Mouse (Mus musculus): ENCODE results near the gene Tbx4. TPM values are rescaled to one million over a fixed set of nuclear protein-coding genes. Genes with fewer than 3 reads are reported as not detected.

Tbx4 gene
- polyA plus RNA-seq, 2 experiments, result 15.5 to 37.5 TPM

GRCm38 (mm10) chr11:85910133-85910532 lies 23.9 kb downstream of the Tbx4 start:
- WGBS, result 9% methylated on average over 10 of the region's 10 CpGs
- Histone ChIP-seq H3K36me3 (ENCODE audit: control insufficient read depth, insufficient read depth, low read length) (peaks cover 93% of the 10 kb centered on the region), H3K4me3 (replicated peaks; ENCODE audit: low read length) (no peak overlapping the region), H3K9me3 (ENCODE audit: control insufficient read depth, low read length) (no peaks in the 10 kb centered on the region), H3K27me3 (ENCODE audit: control insufficient read depth, insufficient read depth, low read length) (no peaks in the 10 kb centered on the region), H3K4me2 (replicated peaks; ENCODE audit: low read depth, low read length, severe bottlenecking) (no peak overlapping the region), H3K4me1 (ENCODE audit: control insufficient read depth, insufficient read depth, low read length) (peaks cover 32% of the 10 kb centered on the region), H3K9ac (ENCODE audit: low read depth, low read length, severe bottlenecking) (no peak overlapping the region; the same call in 1 of the 2 replicates), H3K27ac (replicated peaks; ENCODE audit: low read depth, low read length) (no peak overlapping the region)
- DNase-seq (ENCODE audit: low spot score) (no peak), ATAC-seq (ENCODE audit: low FRiP score, low read depth) (peak; percentile 39; the same call in 1 of the 2 replicates)
- TF ChIP-seq POLR2A (IDR thresholded peaks at IDR 0.05; ENCODE audit: borderline replicate concordance, extremely low read depth, insufficient read depth, insufficient read length), result no peak

- Histone ChIP-seq H3K4me2 (replicated peaks; ENCODE audit: low read depth, low read length, severe bottlenecking) (no peak overlapping the region), H3K9me3 (ENCODE audit: control insufficient read depth, low read length) (no peaks in the 10 kb centered on the region), H3K36me3 (ENCODE audit: control insufficient read depth, insufficient read depth, low read length) (peaks cover 67% of the 10 kb centered on the region), H3K4me1 (ENCODE audit: control insufficient read depth, insufficient read depth, low read length) (peaks cover 57% of the 10 kb centered on the region), H3K27ac (replicated peaks; ENCODE audit: low read depth, low read length) (no peak overlapping the region), H3K9ac (ENCODE audit: low read depth, low read length, severe bottlenecking) (no peak overlapping the region), H3K4me3 (replicated peaks; ENCODE audit: low read length) (no peak overlapping the region), H3K27me3 (ENCODE audit: control insufficient read depth, insufficient read depth, low read length) (no peaks in the 10 kb centered on the region)
- DNase-seq (ENCODE audit: low spot score) (no peak), ATAC-seq (ENCODE audit: low FRiP score, low read depth) (no peak)
- WGBS, result 79% methylated on average over 7 of the region's 7 CpGs
- no peak for TF ChIP-seq POLR2A (IDR thresholded peaks at IDR 0.05; ENCODE audit: borderline replicate concordance, extremely low read depth, insufficient read depth, insufficient read length)
Measured at GRCm38 (mm10) chr11:85913506-85913905, 27.3 kb downstream of the Tbx4 start.

- ATAC-seq (ENCODE audit: low FRiP score, low read depth), result peak; percentile 31; the same call in 1 of the 2 replicates
- H3K27me3 ChIP-seq (ENCODE audit: control insufficient read depth, insufficient read depth, low read length), result no peaks in the 10 kb centered on the region
- no peak for DNase-seq (ENCODE audit: low spot score)
- no peak overlapping the region for H3K9ac ChIP-seq (ENCODE audit: low read depth, low read length, severe bottlenecking)
- no peak for TF ChIP-seq POLR2A (IDR thresholded peaks at IDR 0.05; ENCODE audit: borderline replicate concordance, extremely low read depth, insufficient read depth, insufficient read length)
- WGBS, result 16% methylated on average over 12 of the region's 12 CpGs
- H3K36me3 ChIP-seq (ENCODE audit: control insufficient read depth, insufficient read depth, low read length), result peaks cover 31% of the 10 kb centered on the region
- H3K4me2 ChIP-seq (replicated peaks; ENCODE audit: low read depth, low read length, severe bottlenecking), result peak overlapping the region; percentile 22; the same call in 1 of the 2 replicates
- no peaks in the 10 kb centered on the region for H3K9me3 ChIP-seq (ENCODE audit: control insufficient read depth, low read length)
- H3K4me1 ChIP-seq (ENCODE audit: control insufficient read depth, insufficient read depth, low read length), result peaks cover 43% of the 10 kb centered on the region
- H3K27ac ChIP-seq (replicated peaks; ENCODE audit: low read depth, low read length), result peak overlapping the region; percentile 76
- H3K4me3 ChIP-seq (replicated peaks; ENCODE audit: low read length), result no peak overlapping the region
Measured at GRCm38 (mm10) chr11:85917091-85917992, 31.1 kb downstream of the Tbx4 start.

- Histone ChIP-seq H3K4me3 (replicated peaks; ENCODE audit: low read length) (no peak overlapping the region), H3K9me3 (ENCODE audit: control insufficient read depth, low read length) (no peaks in the 10 kb centered on the region), H3K36me3 (ENCODE audit: control insufficient read depth, insufficient read depth, low read length) (peaks cover 25% of the 10 kb centered on the region), H3K27ac (replicated peaks; ENCODE audit: low read depth, low read length) (peak overlapping the region; percentile 76), H3K27me3 (ENCODE audit: control insufficient read depth, insufficient read depth, low read length) (no peaks in the 10 kb centered on the region), H3K4me1 (ENCODE audit: control insufficient read depth, insufficient read depth, low read length) (peaks cover 45% of the 10 kb centered on the region), H3K4me2 (replicated peaks; ENCODE audit: low read depth, low read length, severe bottlenecking) (peak overlapping the region; percentile 22; the same call in 1 of the 2 replicates), H3K9ac (ENCODE audit: low read depth, low read length, severe bottlenecking) (no peak overlapping the region)
- TF ChIP-seq POLR2A (IDR thresholded peaks at IDR 0.05; ENCODE audit: borderline replicate concordance, extremely low read depth, insufficient read depth, insufficient read length), result no peak
- no peak for ATAC-seq (ENCODE audit: low FRiP score, low read depth)
- 11% methylated on average over 11 of the region's 11 CpGs for WGBS
- no peak for DNase-seq (ENCODE audit: low spot score)
Measured at GRCm38 (mm10) chr11:85917993-85918325, 31.7 kb downstream of the Tbx4 start.

GRCm38 (mm10) chr11:85918388-85918940 lies 32.2 kb downstream of the Tbx4 start:
- H3K4me3 ChIP-seq (replicated peaks; ENCODE audit: low read length), result no peak overlapping the region
- WGBS, result 18% methylated on average over 10 of the region's 10 CpGs
- no peak for TF ChIP-seq POLR2A (IDR thresholded peaks at IDR 0.05; ENCODE audit: borderline replicate concordance, extremely low read depth, insufficient read depth, insufficient read length)
- DNase-seq (ENCODE audit: low spot score) (no peak), ATAC-seq (ENCODE audit: low FRiP score, low read depth) (no peak)
- no peak overlapping the region for H3K9ac ChIP-seq (ENCODE audit: low read depth, low read length, severe bottlenecking)
- no peak overlapping the region; the same call in 1 of the 2 replicates for H3K4me2 ChIP-seq (replicated peaks; ENCODE audit: low read depth, low read length, severe bottlenecking)
- no peaks in the 10 kb centered on the region for H3K27me3 ChIP-seq (ENCODE audit: control insufficient read depth, insufficient read depth, low read length)
- H3K27ac ChIP-seq (replicated peaks; ENCODE audit: low read depth, low read length), result peak overlapping the region; percentile 76; the same call in 1 of the 2 replicates
- peaks cover 20% of the 10 kb centered on the region for H3K36me3 ChIP-seq (ENCODE audit: control insufficient read depth, insufficient read depth, low read length)
- H3K4me1 ChIP-seq (ENCODE audit: control insufficient read depth, insufficient read depth, low read length), result peaks cover 44% of the 10 kb centered on the region
- no peaks in the 10 kb centered on the region for H3K9me3 ChIP-seq (ENCODE audit: control insufficient read depth, low read length)
